Mouse (Mus musculus): ENCODE measurements around the gene Tgtp2. TPM values are rescaled to one million over a fixed set of nuclear protein-coding genes. Genes with fewer than 3 reads are reported as not detected.
"Not testable (repeated sequence)": the region's sequence is repeated elsewhere in the genome, so short reads cannot be mapped to it uniquely, and the experiment has no call there.

Tgtp2 gene
- total RNA-seq, 2 experiments from 2014 or later = 0.28 to 0.38 TPM

GRCm38 (mm10) chr11:49084875-49085274 lies 20.9 kb upstream of the Tgtp2 start:
- no peak for DNase-seq

- no peak for DNase-seq
Observed at GRCm38 (mm10) chr11:49084385-49084784, 20.4 kb upstream of the Tgtp2 start.

GRCm38 (mm10) chr11:49083808-49084207 lies 19.8 kb upstream of the Tgtp2 start:
- no peak for DNase-seq

- DNase-seq = no peak
Observed at GRCm38 (mm10) chr11:49083146-49083545, 19.1 kb upstream of the Tgtp2 start.

- no peak for DNase-seq
Observed at GRCm38 (mm10) chr11:49081886-49082285, 17.9 kb upstream of the Tgtp2 start.

GRCm38 (mm10) chr11:49081356-49081755 lies 17.4 kb upstream of the Tgtp2 start:
- DNase-seq = no peak

- no peak for DNase-seq
Observed at GRCm38 (mm10) chr11:49080636-49081035, 16.6 kb upstream of the Tgtp2 start.

GRCm38 (mm10) chr11:49078719-49079118 lies 14.7 kb upstream of the Tgtp2 start:
- no peak for DNase-seq

- DNase-seq = no peak
Observed at GRCm38 (mm10) chr11:49077012-49077411, 13.0 kb upstream of the Tgtp2 start.

- DNase-seq = not testable (repeated sequence)
Observed at GRCm38 (mm10) chr11:49076001-49076757, 12.2 kb upstream of the Tgtp2 start, which contains the start of gene Ifi47. Gene Ifi47, plus strand, starts transcription at chr11:49076587.

GRCm38 (mm10) chr11:49068358-49068757 lies 4.4 kb upstream of the Tgtp2 start:
- no peak for DNase-seq

GRCm38 (mm10) chr11:49061865-49062264 lies 2.1 kb downstream of the Tgtp2 start:
- not testable (repeated sequence) for DNase-seq

- not testable (repeated sequence) for DNase-seq
Observed at GRCm38 (mm10) chr11:49060061-49060460, 3.9 kb downstream of the Tgtp2 start.

- not testable (repeated sequence) for DNase-seq
Observed at GRCm38 (mm10) chr11:49051894-49052293, 12.1 kb downstream of the Tgtp2 start.

- DNase-seq = not testable (repeated sequence)
Observed at GRCm38 (mm10) chr11:49051093-49051891, 12.7 kb downstream of the Tgtp2 start, which contains the start of gene 9930111J21Rik2. Gene 9930111J21Rik2, minus strand, starts transcription at chr11:49051242.

- DNase-seq = not testable (repeated sequence)
Observed at GRCm38 (mm10) chr11:49050064-49050463, 13.9 kb downstream of the Tgtp2 start.

GRCm38 (mm10) chr11:49012074-49012473 lies 51.9 kb downstream of the Tgtp2 start:
- DNase-seq = not testable (repeated sequence)

Other genes starting within 250 kb of the Tgtp2 start
- 10 to 100 TPM; 15.5 to 19.3 TPM for gene Trim41, start 246.9 kb downstream of the Tgtp2 start, total RNA-seq (2021)
- 10 to 100 TPM; 57.3 to 57.9 TPM for gene Trim7, start 238.1 kb downstream of the Tgtp2 start, total RNA-seq (2021)
- 1 to 10 TPM in 1 of 2 experiments, under 1 TPM in 1; 0.67 to 3.2 TPM for gene Gm12184, start 237.6 kb downstream of the Tgtp2 start, total RNA-seq (2021)
- gene Irgm1, start 192.5 kb downstream of the Tgtp2 start, total RNA-seq (2021) = 10 to 100 TPM in 1 of 2 experiments, 1 to 10 TPM in 1; 9.0 to 11.1 TPM
- under 1 TPM; 0.21 to 0.36 TPM for gene Gm5431, start 162.0 kb downstream of the Tgtp2 start, total RNA-seq (2021)
- gene Psme2b, start 118.0 kb downstream of the Tgtp2 start, total RNA-seq (2021) = 1 to 10 TPM; 1.3 to 1.4 TPM
- gene Olfr56, start 85.3 kb downstream of the Tgtp2 start, total RNA-seq (2021) = not detected
- 1 to 10 TPM in 1 of 2 experiments, under 1 TPM in 1; 0.96 to 1.6 TPM for gene 9930111J21Rik1, start 84.8 kb downstream of the Tgtp2 start, total RNA-seq (2021)
- under 1 TPM; 0.15 to 0.19 TPM for gene Gm12185, start 72.0 kb downstream of the Tgtp2 start, total RNA-seq (2021)
- gene Tgtp1, start 70.0 kb downstream of the Tgtp2 start, total RNA-seq (2021) = 1 to 10 TPM in 1 of 2 experiments, under 1 TPM in 1; 0.86 to 1.2 TPM
- 1 to 10 TPM; 1.2 to 1.5 TPM for gene 9930111J21Rik2, start 13.0 kb downstream of the Tgtp2 start, total RNA-seq (2021)
- gene Ifi47, start 12.4 kb upstream of the Tgtp2 start, total RNA-seq (2021) = 1 to 10 TPM in 1 of 2 experiments, under 1 TPM in 1; 0.56 to 1.1 TPM
- not detected for gene Olfr1396, start 50.7 kb upstream of the Tgtp2 start, total RNA-seq (2021)
- not detected for gene Olfr1395, start 78.1 kb upstream of the Tgtp2 start, total RNA-seq (2021)
- not detected for gene Olfr1394, start 90.2 kb upstream of the Tgtp2 start, total RNA-seq (2021)
- gene Btnl9, start 123.0 kb upstream of the Tgtp2 start, total RNA-seq (2021) = 1 to 10 TPM; 1.6 to 3.5 TPM
- gene Zfp62, start 139.1 kb upstream of the Tgtp2 start, total RNA-seq (2021) = 10 to 100 TPM; 20.3 to 22.8 TPM
- 10 to 100 TPM; 33.7 to 33.9 TPM for gene Mgat1, start 180.0 kb upstream of the Tgtp2 start, total RNA-seq (2021)
- gene Olfr1393, start 214.1 kb upstream of the Tgtp2 start, total RNA-seq (2021) = under 1 TPM in 1 of 2 experiments, not detected in 1; 0.08 TPM
- gene Olfr1392, start 221.1 kb upstream of the Tgtp2 start, total RNA-seq (2021) = not detected
- gene Olfr10, start 240.5 kb upstream of the Tgtp2 start, total RNA-seq (2021) = not detected

All from gastrocnemius, postnatal 25 days (tissue).